Mouse (Mus musculus) B cell, adult (primary cell): Measurements from ENCODE around the gene Grm5. TPM values are rescaled to one million over a fixed set of nuclear protein-coding genes. Genes with fewer than 3 reads are reported as not detected.

ENCODE experiments used
- total RNA-seq: library from RNA; stranded (reverse); gene quantifications from 4 replicates; pipeline ENCODE4 v1.2.4, GENCODE M21; 2023; ENCODE audit not compliant: inconsistent age

The Grm5 gene
- not detected in 4 replicates for total RNA-seq

GRCm38 (mm10) chr7:87583868-87584267, at the start of gene Grm5:
Gene Grm5 (plus strand): TSS chr7:87584168.

Other genes starting within 250 kb of the Grm5 start
- not detected in 4 replicates for gene Tyr, start 90.7 kb upstream of the Grm5 start, total RNA-seq